Mouse (Mus musculus) thymus, adult 2 months (tissue): ENCODE measurements at regions not wholly inside any gene's neighbourhood (a gene's known extent, or its start where the extent isn't known, plus 50 kb on each side); places are given as distances from the start of the nearest gene placed in this dataset.

Source experiments
- CTCF ChIP-seq: fragments of 200-500 bp; IDR thresholded peaks from 2 replicates; pipeline ENCODE4 v1.5.1; 2012; ENCODE audit warnings: mild to moderate bottlenecking, control low read depth, low read length, moderate library complexity, borderline replicate concordance; ENCODE audit not compliant: control insufficient read depth, poor library complexity, insufficient read depth; ENCODE audit errors: extremely low read depth
- POLR2A ChIP-seq: fragments of 200-500 bp; IDR thresholded peaks from 2 replicates; pipeline ENCODE4 v1.6.1; 2012; ENCODE audit warnings: mild to moderate bottlenecking, low read length, control low read depth, moderate library complexity; ENCODE audit not compliant: control insufficient read depth, poor library complexity, insufficient read depth; ENCODE audit errors: extremely low read depth

DNA sequence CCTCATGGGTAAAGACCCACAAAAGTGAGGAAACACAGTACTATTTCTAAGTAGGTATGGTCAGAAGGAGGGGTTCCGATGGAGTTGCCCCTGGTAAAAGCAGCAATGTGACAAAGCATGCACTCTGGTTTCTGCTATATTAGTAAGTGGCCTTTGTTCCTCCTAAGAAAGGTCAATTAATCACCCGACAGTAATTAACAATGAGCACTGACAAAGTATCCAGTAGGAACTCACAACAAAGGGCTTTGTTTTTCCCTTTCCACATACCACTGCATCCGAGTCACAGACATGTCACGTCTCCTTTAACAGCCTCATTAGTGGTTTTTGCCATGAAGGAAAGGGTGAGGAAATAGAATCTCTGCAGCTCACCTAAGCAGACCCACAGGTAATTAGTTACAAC lies 206.2 kb downstream of the Lnpk start:
- TF ChIP-seq CTCF (no peak), POLR2A (no peak)
